Mouse (Mus musculus): Measurements from ENCODE around the gene Zbtb34.

GRCm38 (mm10) chr2:33461066-33461465, 29.9 kb upstream of the Zbtb34 start:
- TF ChIP-seq CTCF (IDR thresholded peaks at IDR 0.05; ENCODE audit: low read depth): no peak
- TF ChIP-seq EP300 (IDR thresholded peaks at IDR 0.05; ENCODE audit: low read depth): no peak
